Mouse (Mus musculus) erythroid progenitor cell, adult 5-6 weeks (primary cell): ENCODE measurements around the gene Ccnt1. TPM values are rescaled to one million over a fixed set of nuclear protein-coding genes. Genes with fewer than 3 reads are reported as not detected.

Experiments
- ATAC-seq: replicated peaks from 2 replicates; pipeline ENCODE4 v1.8.0; 2016; ENCODE audit warnings: moderate number of reproducible peaks, mild to moderate bottlenecking, moderate TSS enrichment, inconsistent platforms; ENCODE audit not compliant: poor library complexity, low FRiP score, severe bottlenecking
- total RNA-seq, 2 experiments: library from RNA; stranded (forward) in 1 of 2; stranded (reverse) in 1 of 2; fragments of 150-400 nt in 1 of 2; fragments of 186-747, 209-891 nt in 1 of 2; gene quantifications; 2 replicates each; pipeline versions ENCODE4 v1.2.3 to v1.2.4; 2015 to 2017; ENCODE audit warnings: low replicate concordance in 2 of 2

The Ccnt1 gene
- total RNA-seq, 2 experiments from 2014 or later = 75.4 to 121 TPM

- no peak for ATAC-seq
Measured at GRCm38 (mm10) chr15:98600036-98600709, 29.4 kb upstream of the Ccnt1 start.

GRCm38 (mm10) chr15:98596609-98597008 is 25.9 kb upstream of the Ccnt1 start:
- ATAC-seq = no peak

- no peak for ATAC-seq
Measured at GRCm38 (mm10) chr15:98595049-98595448, 24.3 kb upstream of the Ccnt1 start.

GRCm38 (mm10) chr15:98594193-98594592 is 23.5 kb upstream of the Ccnt1 start:
- ATAC-seq = no peak

- no peak for ATAC-seq
Measured at GRCm38 (mm10) chr15:98591396-98591795, 20.7 kb upstream of the Ccnt1 start.

- no peak for ATAC-seq
Measured at GRCm38 (mm10) chr15:98589640-98590336, 19.1 kb upstream of the Ccnt1 start.

GRCm38 (mm10) chr15:98587751-98588150 is 17.0 kb upstream of the Ccnt1 start:
- ATAC-seq = no peak

GRCm38 (mm10) chr15:98586141-98586540 is 15.4 kb upstream of the Ccnt1 start:
- ATAC-seq = peak; percentile 90

- ATAC-seq = no peak
Measured at GRCm38 (mm10) chr15:98585421-98585820, 14.7 kb upstream of the Ccnt1 start.

- ATAC-seq = no peak
Measured at GRCm38 (mm10) chr15:98582996-98583395, 12.3 kb upstream of the Ccnt1 start.

- ATAC-seq = no peak
Measured at GRCm38 (mm10) chr15:98582410-98582809, 11.7 kb upstream of the Ccnt1 start.

GRCm38 (mm10) chr15:98579795-98580464 is 9.2 kb upstream of the Ccnt1 start:
- ATAC-seq = peak; percentile 93

GRCm38 (mm10) chr15:98579310-98579709 is 8.6 kb upstream of the Ccnt1 start:
- no peak for ATAC-seq

- no peak for ATAC-seq
Measured at GRCm38 (mm10) chr15:98573293-98573692, 2.6 kb upstream of the Ccnt1 start.

- ATAC-seq = no peak
Measured at GRCm38 (mm10) chr15:98569795-98570365, 843 bp downstream of the Ccnt1 start.

GRCm38 (mm10) chr15:98569216-98569615 is 1.5 kb downstream of the Ccnt1 start:
- ATAC-seq = no peak

- no peak for ATAC-seq
Measured at GRCm38 (mm10) chr15:98568256-98569033, 2.3 kb downstream of the Ccnt1 start.

- peak; percentile 93 for ATAC-seq
Measured at GRCm38 (mm10) chr15:98567278-98568134, 3.2 kb downstream of the Ccnt1 start.

GRCm38 (mm10) chr15:98566973-98567277 is 3.8 kb downstream of the Ccnt1 start:
- no peak for ATAC-seq
